Mouse (Mus musculus): ENCODE measurements around the gene Mtap. TPM values are rescaled to one million over a fixed set of nuclear protein-coding genes. Genes with fewer than 3 reads are reported as not detected.

Gene Mtap
- polyA plus RNA-seq, 1 experiment from 2014 or later: 61.0 TPM

DNA sequence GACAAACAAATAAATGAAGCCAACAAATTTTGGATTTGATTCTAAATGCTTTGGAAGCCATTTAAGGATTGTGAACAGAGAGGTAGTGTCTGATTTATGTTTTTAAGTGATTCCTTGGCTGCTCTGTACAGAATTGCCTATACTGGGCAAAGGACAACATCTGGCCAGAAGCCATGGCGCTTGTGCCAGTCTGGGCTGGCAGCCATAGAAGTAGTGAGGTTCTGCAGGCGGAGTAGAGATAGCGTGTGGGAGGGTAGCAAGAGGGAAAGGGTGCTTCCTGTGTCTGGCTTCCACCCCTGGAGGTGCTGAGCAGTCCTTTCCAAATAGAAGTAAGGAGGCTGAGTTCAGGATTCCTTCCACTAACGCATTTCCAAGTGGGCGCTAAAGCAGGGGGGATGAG lies 3.9 kb downstream of the Mtap start:
- Histone ChIP-seq H3K36me3 (no peaks in the 10 kb centered on the region), H3K4me2 (no peak overlapping the region), H3K9ac (no peak overlapping the region), H3K9me3 (no peaks in the 10 kb centered on the region), H3K4me1 (peaks cover 20% of the 10 kb centered on the region; the same call in 1 of the 2 replicates), H3K27me3 (replicated peaks) (no peaks in the 10 kb centered on the region), H3K4me3 (replicated peaks) (no peak overlapping the region), H3K27ac (no peak overlapping the region)
- 62% methylated on average over 5 of the region's 5 CpGs for WGBS
- ATAC-seq (ENCODE audit: insufficient read depth, low FRiP score, low read depth): no peak

DNA sequence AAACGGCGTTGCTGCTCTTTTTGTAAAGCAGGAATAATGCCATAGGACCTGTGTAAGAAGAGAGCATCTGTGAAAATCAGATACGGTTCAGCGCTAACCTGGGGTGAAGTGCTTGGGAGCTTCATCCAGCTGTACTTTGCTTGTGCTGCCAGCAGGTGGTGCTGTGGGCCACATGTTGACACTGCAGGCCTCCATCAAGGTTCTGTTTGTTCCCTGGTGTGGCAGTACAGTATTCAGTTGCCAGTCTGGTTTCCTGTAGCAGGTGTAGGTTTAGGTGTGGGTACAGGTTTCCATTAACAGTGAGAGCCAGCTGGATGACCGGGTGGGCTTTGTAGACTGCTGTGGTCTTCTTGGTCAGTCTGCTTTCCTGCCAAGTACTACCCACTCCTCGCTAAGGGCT lies 8.5 kb downstream of the Mtap start:
- Histone ChIP-seq H3K9me3 (no peaks in the 10 kb centered on the region), H3K4me3 (replicated peaks) (no peak overlapping the region), H3K27ac (no peak overlapping the region), H3K4me2 (no peak overlapping the region), H3K9ac (no peak overlapping the region), H3K36me3 (peaks cover 14% of the 10 kb centered on the region), H3K27me3 (replicated peaks) (no peaks in the 10 kb centered on the region), H3K4me1 (peaks cover 5% of the 10 kb centered on the region; the same call in 1 of the 2 replicates)
- whole genome bisulfite sequencing: 48% methylated on average over 6 of the region's 6 CpGs
- ATAC-seq (ENCODE audit: insufficient read depth, low FRiP score, low read depth): peak; percentile 54; the same call in 1 of the 2 replicates

DNA sequence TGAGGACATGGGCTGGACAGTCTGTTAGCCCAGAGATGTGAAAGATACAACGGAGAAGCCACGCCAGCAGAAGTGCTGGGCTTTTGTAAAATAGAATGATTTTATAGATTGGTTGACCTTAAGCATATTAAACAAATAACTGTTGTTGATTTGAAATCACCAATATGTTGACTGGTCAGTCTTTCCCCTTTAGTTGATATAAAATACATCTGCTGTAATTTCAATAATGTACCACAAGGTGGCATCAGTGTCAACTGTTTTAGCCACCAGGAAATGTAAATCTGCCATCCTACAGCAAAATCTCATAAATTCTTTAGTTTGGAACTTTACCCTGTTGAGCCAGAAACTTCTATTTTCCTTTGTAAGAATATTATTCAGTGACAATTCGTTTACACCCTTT lies 9.4 kb downstream of the Mtap start:
- Histone ChIP-seq H3K9me3 (no peaks in the 10 kb centered on the region), H3K4me1 (no peaks in the 10 kb centered on the region), H3K27ac (no peak overlapping the region), H3K9ac (no peak overlapping the region), H3K27me3 (replicated peaks) (no peaks in the 10 kb centered on the region), H3K4me3 (replicated peaks) (no peak overlapping the region), H3K4me2 (no peak overlapping the region), H3K36me3 (peaks cover 14% of the 10 kb centered on the region)
- WGBS: 52% methylated on average over 3 of the region's 3 CpGs
- ATAC-seq (ENCODE audit: insufficient read depth, low FRiP score, low read depth): no peak

DNA sequence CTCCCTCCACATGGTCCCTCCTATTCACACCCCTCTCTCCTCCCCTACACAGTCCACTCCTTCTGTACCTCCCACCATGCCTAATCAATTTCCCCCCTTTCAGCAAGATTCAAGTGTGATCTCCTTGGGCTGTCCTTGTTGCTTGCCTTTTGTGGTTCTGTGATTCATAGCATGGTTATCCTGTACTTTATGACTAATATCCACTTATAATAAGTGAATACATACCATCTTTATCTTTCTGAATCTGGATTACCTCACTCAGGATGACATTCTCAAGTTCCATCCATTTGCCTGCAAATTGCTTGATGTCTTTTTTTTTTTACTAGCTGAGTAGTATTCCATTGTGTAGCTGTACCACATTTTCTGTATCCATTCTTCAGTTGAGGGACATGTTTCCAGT lies 12.3 kb downstream of the Mtap start:
- Histone ChIP-seq H3K4me3 (replicated peaks) (no peak overlapping the region), H3K27ac (no peak overlapping the region), H3K9ac (no peak overlapping the region), H3K4me1 (no peaks in the 10 kb centered on the region), H3K9me3 (no peaks in the 10 kb centered on the region), H3K27me3 (replicated peaks) (no peaks in the 10 kb centered on the region), H3K36me3 (peaks cover 22% of the 10 kb centered on the region), H3K4me2 (no peak overlapping the region)
- no peak for ATAC-seq (ENCODE audit: insufficient read depth, low FRiP score, low read depth)

DNA sequence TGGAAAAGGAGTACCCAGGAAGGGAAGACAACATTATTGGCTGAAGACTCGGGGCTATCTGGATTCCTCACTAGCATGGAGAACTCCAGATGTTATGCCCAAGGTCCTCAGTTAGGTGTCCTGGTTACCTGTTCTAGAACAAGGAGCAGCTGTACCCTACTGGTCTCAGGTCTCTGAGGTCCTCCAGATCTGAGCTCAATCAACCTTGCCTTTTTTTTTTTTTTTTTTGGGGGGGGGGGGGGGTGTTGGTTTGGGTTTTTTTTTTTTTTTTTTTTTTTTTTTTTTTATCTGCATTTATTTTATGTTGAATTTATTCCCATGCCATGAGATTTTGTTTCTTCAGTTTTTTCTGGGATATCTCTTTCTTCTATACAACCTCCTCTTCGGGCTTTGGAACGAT lies 24.5 kb downstream of the Mtap start:
- peaks cover 15% of the 10 kb centered on the region for H3K36me3 ChIP-seq
- no peaks in the 10 kb centered on the region for H3K9me3 ChIP-seq
- no peak overlapping the region for H3K27ac ChIP-seq
- 87% methylated on average over 3 of the region's 3 CpGs for WGBS
- H3K4me2 ChIP-seq: no peak overlapping the region
- H3K4me1 ChIP-seq: no peaks in the 10 kb centered on the region
- H3K27me3 ChIP-seq (replicated peaks): no peaks in the 10 kb centered on the region
- no peak overlapping the region for H3K9ac ChIP-seq
- no peak overlapping the region for H3K4me3 ChIP-seq (replicated peaks)
- no peak for ATAC-seq (ENCODE audit: insufficient read depth, low FRiP score, low read depth)

DNA sequence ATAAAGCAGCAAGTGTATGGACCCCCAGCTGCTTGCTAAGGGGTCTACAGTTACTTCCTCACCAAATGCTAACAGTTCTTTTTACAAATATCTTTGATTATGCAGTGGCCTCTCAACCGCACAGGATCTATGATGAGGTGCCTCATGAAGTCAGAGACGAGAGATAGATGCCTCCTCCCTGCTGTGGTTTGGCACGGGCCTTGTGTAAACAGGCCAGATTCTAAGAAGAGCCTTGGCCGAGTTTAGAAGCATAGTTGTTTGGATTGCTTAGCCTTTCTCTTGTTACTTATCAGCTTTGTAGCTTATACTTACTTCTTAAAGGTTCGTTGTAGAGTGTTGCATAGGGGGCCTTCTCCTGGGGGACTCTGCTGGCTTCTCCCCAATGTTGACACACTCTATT lies 25.6 kb downstream of the Mtap start:
- H3K27me3 ChIP-seq (replicated peaks): no peaks in the 10 kb centered on the region
- no peak overlapping the region for H3K27ac ChIP-seq
- no peak overlapping the region for H3K4me3 ChIP-seq (replicated peaks)
- H3K9me3 ChIP-seq: no peaks in the 10 kb centered on the region
- ATAC-seq (ENCODE audit: insufficient read depth, low FRiP score, low read depth): no peak
- H3K9ac ChIP-seq: no peak overlapping the region
- peaks cover 18% of the 10 kb centered on the region; the same call in 1 of the 2 replicates for H3K36me3 ChIP-seq
- no peaks in the 10 kb centered on the region for H3K4me1 ChIP-seq
- WGBS: 62% methylated on average over 5 of the region's 5 CpGs
- H3K4me2 ChIP-seq: no peak overlapping the region

DNA sequence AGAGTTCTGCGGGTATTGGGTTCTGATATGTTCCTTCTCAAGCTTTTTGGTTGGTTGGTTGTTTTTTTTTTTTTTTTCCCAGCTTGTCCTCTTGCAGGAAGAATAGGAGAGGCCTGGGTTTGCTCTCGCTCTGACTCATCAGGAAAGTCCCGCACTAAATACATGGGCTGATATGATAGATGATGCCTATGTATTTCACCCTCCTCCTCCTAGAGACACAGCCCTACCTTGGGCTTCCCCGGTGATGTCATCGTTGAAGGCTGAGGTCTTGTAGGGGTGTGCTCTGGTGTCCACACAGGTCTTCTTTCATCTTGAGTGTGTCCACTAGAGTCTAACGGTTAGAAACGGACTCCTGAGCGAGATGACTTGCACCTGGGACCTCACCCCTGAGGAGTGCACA lies 26.7 kb downstream of the Mtap start:
- no peaks in the 10 kb centered on the region for H3K9me3 ChIP-seq
- peaks cover 14% of the 10 kb centered on the region; the same call in 1 of the 2 replicates for H3K36me3 ChIP-seq
- no peak for ATAC-seq (ENCODE audit: insufficient read depth, low FRiP score, low read depth)
- H3K27me3 ChIP-seq (replicated peaks): no peaks in the 10 kb centered on the region
- 91% methylated on average over 8 of the region's 8 CpGs for WGBS
- H3K4me1 ChIP-seq: no peaks in the 10 kb centered on the region
- no peak overlapping the region for H3K27ac ChIP-seq
- no peak overlapping the region for H3K4me2 ChIP-seq
- H3K4me3 ChIP-seq (replicated peaks): no peak overlapping the region
- no peak overlapping the region for H3K9ac ChIP-seq

DNA sequence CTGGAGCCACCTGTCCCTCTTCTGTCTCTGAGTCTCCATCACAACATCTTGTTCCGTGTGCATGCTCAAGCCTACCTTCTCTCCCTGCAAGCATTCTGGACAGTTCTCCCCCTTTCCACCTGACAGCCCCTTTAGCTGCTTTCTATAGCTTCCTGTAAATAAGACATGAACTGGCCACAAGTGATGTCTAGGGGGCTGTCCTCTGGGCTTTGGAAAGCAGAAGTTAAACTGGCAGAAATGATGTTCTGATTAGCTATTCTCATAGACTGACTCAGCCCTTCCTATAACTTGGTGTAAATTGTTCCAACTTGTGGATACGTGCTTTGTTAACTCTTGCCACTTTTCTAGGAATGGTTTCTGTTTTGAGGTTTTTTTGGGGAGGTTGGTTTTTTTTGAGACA lies 27.8 kb downstream of the Mtap start:
- Histone ChIP-seq H3K9ac (no peak overlapping the region), H3K27me3 (replicated peaks) (no peaks in the 10 kb centered on the region), H3K4me2 (no peak overlapping the region), H3K9me3 (no peaks in the 10 kb centered on the region), H3K27ac (no peak overlapping the region), H3K36me3 (peaks cover 14% of the 10 kb centered on the region; the same call in 1 of the 2 replicates), H3K4me3 (replicated peaks) (no peak overlapping the region), H3K4me1 (no peaks in the 10 kb centered on the region)
- WGBS: 89% methylated on average over 2 of the region's 2 CpGs
- ATAC-seq (ENCODE audit: insufficient read depth, low FRiP score, low read depth): no peak

DNA sequence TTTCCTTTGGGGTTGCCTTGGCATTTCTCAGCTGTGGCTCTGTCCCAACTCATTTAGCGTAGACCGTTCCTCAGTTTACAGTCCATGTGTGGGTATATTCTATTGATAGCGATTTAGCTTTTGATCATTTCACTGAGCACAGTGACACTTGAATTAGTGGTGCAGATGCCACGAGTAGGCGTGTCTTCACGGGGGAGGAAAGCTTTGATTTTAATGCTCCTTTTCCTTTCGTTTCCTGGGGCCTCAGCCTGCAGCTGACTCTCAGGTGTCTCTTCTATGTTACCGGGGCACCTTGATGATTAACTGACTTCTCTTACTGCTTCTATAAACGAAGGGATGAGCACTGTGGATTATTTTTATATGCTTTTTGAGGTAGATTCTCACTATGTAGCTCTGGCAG lies 32.0 kb downstream of the Mtap start:
- ATAC-seq (ENCODE audit: insufficient read depth, low FRiP score, low read depth): no peak

DNA sequence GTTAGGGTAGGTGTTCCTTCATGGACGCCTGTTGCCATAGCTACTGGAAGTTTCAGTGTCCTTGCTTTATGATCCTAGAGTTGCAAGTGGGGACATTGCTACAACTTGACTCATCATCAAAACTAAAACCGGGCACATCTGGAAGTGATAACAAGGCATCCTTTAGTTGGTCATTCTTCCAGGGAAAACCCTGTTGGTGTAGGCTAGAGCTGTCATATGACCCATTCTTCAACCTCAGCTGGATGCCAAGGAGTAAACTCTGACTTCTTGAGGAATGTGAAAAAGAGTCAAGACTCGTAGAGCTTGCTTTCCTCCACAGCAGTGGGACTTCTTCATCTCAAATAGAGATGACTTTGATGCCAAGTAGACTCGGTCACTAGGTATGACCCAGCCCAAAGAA lies 32.8 kb downstream of the Mtap start:
- no peak for ATAC-seq (ENCODE audit: insufficient read depth, low FRiP score, low read depth)
- Histone ChIP-seq H3K9ac (no peak overlapping the region), H3K4me2 (no peak overlapping the region), H3K4me3 (replicated peaks) (no peak overlapping the region), H3K27ac (no peak overlapping the region), H3K9me3 (no peaks in the 10 kb centered on the region), H3K4me1 (no peaks in the 10 kb centered on the region), H3K36me3 (peaks cover 41% of the 10 kb centered on the region), H3K27me3 (replicated peaks) (no peaks in the 10 kb centered on the region)
- whole genome bisulfite sequencing: 84% methylated on average over 4 of the region's 4 CpGs

More for the DNA sequence above, 32.0 kb downstream of the Mtap start:
- H3K36me3 ChIP-seq: peaks cover 35% of the 10 kb centered on the region
- 90% methylated on average over 9 of the region's 9 CpGs for WGBS
- H3K9me3 ChIP-seq: no peaks in the 10 kb centered on the region
- no peak overlapping the region for H3K27ac ChIP-seq
- no peaks in the 10 kb centered on the region for H3K4me1 ChIP-seq
- H3K4me2 ChIP-seq: no peak overlapping the region
- no peaks in the 10 kb centered on the region for H3K27me3 ChIP-seq (replicated peaks)
- no peak overlapping the region for H3K4me3 ChIP-seq (replicated peaks)
- H3K9ac ChIP-seq: no peak overlapping the region

DNA sequence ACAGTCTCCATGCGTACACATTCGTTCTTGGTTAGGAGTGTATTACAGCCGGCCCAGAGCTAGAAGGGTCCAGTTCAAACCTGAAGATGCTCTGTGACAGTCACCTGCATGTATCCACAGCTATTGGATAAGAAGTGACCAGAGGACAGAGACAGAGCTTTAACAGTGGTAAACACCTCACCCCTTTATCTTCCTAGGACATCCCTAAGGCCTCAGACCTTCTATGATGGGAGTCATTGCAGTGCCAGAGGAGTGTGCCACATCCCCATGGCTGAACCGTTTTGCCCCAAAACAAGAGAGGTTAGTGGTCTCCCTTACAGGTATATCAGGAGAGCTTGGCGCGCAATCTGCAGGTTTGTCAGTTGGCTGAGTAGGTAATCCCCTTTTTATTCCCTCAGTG lies 34.0 kb downstream of the Mtap start:
- no peaks in the 10 kb centered on the region for H3K27me3 ChIP-seq (replicated peaks)
- no peak overlapping the region for H3K9ac ChIP-seq
- no peak for ATAC-seq (ENCODE audit: insufficient read depth, low FRiP score, low read depth)
- H3K36me3 ChIP-seq: peaks cover 41% of the 10 kb centered on the region
- H3K4me2 ChIP-seq: no peak overlapping the region
- H3K4me1 ChIP-seq: no peaks in the 10 kb centered on the region
- H3K27ac ChIP-seq: no peak overlapping the region
- WGBS: 92% methylated on average over 6 of the region's 6 CpGs
- no peaks in the 10 kb centered on the region for H3K9me3 ChIP-seq
- no peak overlapping the region for H3K4me3 ChIP-seq (replicated peaks)

DNA sequence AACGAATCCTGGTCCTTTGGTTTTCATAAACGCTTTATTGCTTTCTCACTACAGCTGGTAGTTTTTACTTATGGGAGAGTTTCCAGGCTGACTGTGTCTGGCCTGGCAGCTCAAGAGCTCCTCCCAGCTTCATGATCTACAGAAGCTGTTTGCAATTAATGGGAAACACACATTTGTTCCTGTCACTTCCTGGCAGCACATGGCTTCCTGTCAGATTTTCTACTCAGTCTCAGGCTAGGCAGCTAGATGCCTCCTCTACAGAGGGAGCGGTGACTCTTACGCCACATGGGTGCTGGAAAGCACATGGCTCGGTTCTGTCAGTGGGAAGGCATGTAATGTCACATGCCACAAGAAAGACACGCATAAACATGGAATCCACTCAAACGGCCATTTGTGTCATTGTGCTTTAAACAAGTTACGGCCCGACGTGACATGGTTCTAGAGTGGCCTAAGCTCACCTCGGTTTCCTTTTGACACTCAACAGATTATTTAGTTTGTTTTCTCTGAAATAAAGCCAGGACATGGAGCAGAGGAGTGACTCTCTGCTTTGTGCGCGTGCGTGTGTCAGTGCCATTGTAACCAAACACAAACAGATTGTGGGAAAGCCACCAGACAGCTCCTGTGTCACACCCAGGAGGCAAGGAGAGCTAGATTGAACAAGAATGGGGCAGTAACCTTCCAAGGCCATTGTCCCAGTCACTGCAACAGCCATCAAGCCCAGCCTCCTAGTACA lies 36.1 kb downstream of the Mtap start:
- WGBS: 87% methylated on average over 14 of the region's 14 CpGs
- Histone ChIP-seq H3K36me3 (peaks cover 32% of the 10 kb centered on the region), H3K4me1 (no peaks in the 10 kb centered on the region), H3K9me3 (no peaks in the 10 kb centered on the region), H3K4me2 (no peak overlapping the region), H3K4me3 (replicated peaks) (no peak overlapping the region), H3K9ac (no peak overlapping the region), H3K27me3 (replicated peaks) (no peaks in the 10 kb centered on the region), H3K27ac (no peak overlapping the region)
- no peak for ATAC-seq (ENCODE audit: insufficient read depth, low FRiP score, low read depth)
